23 mouse cellular contexts compared by ENCODE assay signal in genomic region chr12:8373741-8374140, GRCm38 (mm10).
"Had no signal": no experiment of that assay in that cellular context is flagged by ENCODE, and none has a peak within 500 bp of the region (broad histone marks: within the 10 kb centered on the region; RNA-seq: fewer than 3 reads in every experiment).

No protein-coding gene starts in this region.

- DNase-seq: layer of hippocampus, adult 9-11 months; liver; liver, postnatal 0 days; lung, embryonic 14.5 days; lung, postnatal 36 days; right cerebral cortex, adult 18-20 months; right cerebral cortex, postnatal 14 days; right cerebral cortex, postnatal 4 days; spleen, adult 18-20 months; thymus, postnatal 25 days had no signal

- H3K4me3 ChIP-seq: intestine, embryonic 15.5 days; layer of hippocampus, adult 2 months; limb, embryonic 10.5 days; limb, embryonic 13.5 days; megakaryocyte, embryonic 14.5 days; midbrain, embryonic 10.5 days; midbrain, embryonic 15.5 days; neural tube, embryonic 12.5 days; neural tube, embryonic 15.5 days; stomach, embryonic 15.5 days had no signal

- H3K36me3 ChIP-seq: intestine, embryonic 15.5 days; limb, embryonic 10.5 days; limb, embryonic 13.5 days; midbrain, embryonic 10.5 days; midbrain, embryonic 15.5 days; neural tube, embryonic 12.5 days; neural tube, embryonic 15.5 days; stomach, embryonic 15.5 days had no signal

- H3K9ac ChIP-seq: intestine, embryonic 15.5 days; limb, embryonic 13.5 days; liver, embryonic 14.5 days; liver, postnatal 0 days; lung, embryonic 14.5 days; midbrain, embryonic 15.5 days; neural tube, embryonic 12.5 days; neural tube, embryonic 15.5 days; stomach, embryonic 15.5 days had no signal

- H3K27me3 ChIP-seq: intestine, embryonic 15.5 days; limb, embryonic 13.5 days; megakaryocyte, embryonic 14.5 days; midbrain, embryonic 15.5 days; neural tube, embryonic 12.5 days; neural tube, embryonic 15.5 days; stomach, embryonic 15.5 days had no signal

- H3K27ac ChIP-seq: layer of hippocampus, adult 2 months; limb, embryonic 10.5 days; limb, embryonic 13.5 days; liver, embryonic 14.5 days; midbrain, embryonic 10.5 days; midbrain, embryonic 15.5 days; neural tube, embryonic 12.5 days; neural tube, embryonic 15.5 days; stomach, embryonic 15.5 days had no signal

- ATAC-seq: hindbrain, embryonic 16.5 days; intestine, embryonic 15.5 days; liver, postnatal 0 days; lung, postnatal 0 days; midbrain, embryonic 15.5 days had no signal

- H3K4me1 ChIP-seq: midbrain, embryonic 15.5 days; neural tube, embryonic 12.5 days; neural tube, embryonic 15.5 days; stomach, embryonic 15.5 days had no signal

- H3K4me2 ChIP-seq: intestine, embryonic 15.5 days; limb, embryonic 13.5 days; lung, embryonic 14.5 days; midbrain, embryonic 15.5 days; neural tube, embryonic 12.5 days; neural tube, embryonic 15.5 days; stomach, embryonic 15.5 days had no signal

- H3K9me3 ChIP-seq: intestine, embryonic 15.5 days; limb, embryonic 10.5 days; limb, embryonic 13.5 days; megakaryocyte, embryonic 14.5 days; midbrain, embryonic 10.5 days; midbrain, embryonic 15.5 days; neural tube, embryonic 12.5 days; neural tube, embryonic 15.5 days; stomach, embryonic 15.5 days had no signal
